Mouse (Mus musculus) heart, postnatal 36 days (tissue): Measurements from ENCODE around the gene Pi4ka. TPM values are rescaled to one million over a fixed set of nuclear protein-coding genes. Genes with fewer than 3 reads are reported as not detected.

ENCODE experiments used
- DNase-seq, 2 experiments: peaks; one replicate each; pipeline ENCODE4 v3.0.0; 2021 to 2022
- intact Hi-C: fragments of 180-260 bp; cut with DNase I; formaldehyde crosslinking; loops from one replicate; pipeline ENCODE4 v1.15.1; 2025
- total RNA-seq, 2 experiments: library from RNA; stranded (reverse); gene quantifications; 2 replicates each; pipeline ENCODE4 v1.2.3; 2021

The Pi4ka gene
- total RNA-seq, 2 experiments from 2014 or later, result 57.2 to 58.4 TPM

DNA sequence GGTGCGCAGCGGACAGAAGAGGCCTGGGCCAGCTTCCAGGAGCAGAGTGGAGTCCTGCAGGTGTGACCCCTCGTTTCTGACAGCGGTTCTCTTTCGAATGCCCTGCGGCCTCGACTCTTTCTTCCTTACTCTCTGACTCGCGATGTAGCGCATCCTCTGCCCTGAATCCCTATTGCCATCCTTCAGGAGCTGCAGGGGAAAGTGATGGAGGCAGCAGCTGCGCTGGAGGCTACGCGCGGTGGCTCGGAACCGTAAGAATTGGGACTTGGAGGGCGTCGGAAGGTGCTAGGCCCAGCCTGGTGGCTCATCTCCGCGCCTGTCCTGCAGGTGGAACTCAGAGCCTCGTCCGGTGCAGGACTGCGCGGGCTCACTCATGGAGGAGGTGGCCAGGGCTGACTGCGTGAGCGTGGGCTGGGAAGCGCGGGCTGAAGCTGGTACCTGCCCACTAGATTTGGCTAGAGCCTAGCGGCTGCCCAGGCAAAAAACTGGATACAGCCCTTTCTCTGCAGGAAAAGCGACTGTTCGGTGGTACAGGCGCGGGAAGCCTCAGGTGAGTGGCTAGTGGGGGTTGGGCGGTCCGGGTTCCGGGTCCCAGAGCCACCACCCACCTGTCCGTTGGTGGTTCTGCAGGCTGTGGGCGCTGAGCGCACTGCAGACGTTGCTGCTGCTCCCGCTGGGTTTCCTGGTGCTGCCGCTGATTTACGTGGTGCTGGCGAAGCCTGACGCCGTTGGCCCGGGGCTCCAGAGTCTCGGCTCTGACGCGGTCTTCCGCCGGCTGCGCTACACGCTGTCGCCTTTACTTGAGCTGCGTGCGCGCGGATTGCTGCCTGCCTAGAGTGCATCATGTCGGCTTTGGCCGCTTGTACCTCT, 128.5 kb downstream of the Pi4ka start:
- intact Hi-C loops, result loop anchor here (5.0 to 10.0 kb wide), 2 partner anchors 145 to 353 kb away; partner anchors contain the start of gene Sdf2l1
- DNase-seq, result peak in 1 of 2 experiments; percentile 10

DNA sequence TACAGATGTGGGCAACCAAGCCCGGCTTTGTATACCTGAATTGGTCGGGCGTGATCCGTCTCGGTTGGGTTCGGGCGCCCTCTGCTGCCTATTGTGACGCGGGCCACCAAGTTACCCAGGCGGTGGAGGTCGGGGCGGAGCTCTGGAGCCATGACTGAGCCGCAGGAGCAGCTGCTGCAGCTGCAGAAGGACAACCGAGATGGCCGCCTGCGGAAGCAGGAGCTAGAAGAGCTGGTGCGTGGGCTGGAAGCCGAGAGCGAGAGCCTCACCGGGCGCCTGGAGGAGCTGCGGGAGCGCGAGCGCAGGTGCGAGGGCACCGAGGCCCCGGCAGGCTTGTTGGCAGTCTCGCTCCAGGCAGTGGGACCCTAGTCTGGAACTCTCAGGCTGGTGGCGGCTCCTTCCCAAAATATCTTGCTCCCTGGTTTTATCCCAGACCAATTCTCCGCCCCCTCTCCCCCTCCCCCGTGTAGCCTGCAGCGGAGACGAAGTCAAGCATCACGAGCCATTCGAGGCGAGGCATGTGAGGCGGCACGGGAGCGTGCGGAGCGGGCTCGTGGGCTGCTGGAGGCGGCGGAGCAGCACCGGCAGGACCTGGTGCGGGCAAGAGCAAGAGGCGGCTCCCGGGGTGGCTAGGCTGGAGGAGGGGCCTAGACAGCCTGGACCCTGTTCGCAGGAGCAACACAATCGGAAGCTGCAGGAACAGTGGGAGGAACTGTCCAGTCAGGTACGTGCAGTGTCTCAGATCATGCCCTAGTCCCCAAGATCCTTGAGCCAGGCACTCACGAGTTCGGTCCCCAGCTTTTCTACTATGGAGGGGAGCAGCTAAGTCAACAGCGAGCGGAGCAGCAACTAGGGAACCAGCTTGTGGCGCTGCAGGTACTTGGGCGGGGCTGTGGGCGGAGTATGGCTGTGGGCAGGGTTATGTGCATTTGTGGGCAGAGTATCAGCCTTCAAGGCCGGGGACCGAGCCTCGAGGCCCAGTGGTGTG, 129.7 kb downstream of the Pi4ka start:
- peak; percentile 93 to 95 for DNase-seq
- intact Hi-C loops, result loop anchor here (1.0 to 10.0 kb wide), 3 partner anchors 66 to 352 kb away; partner anchors contain the start of gene Sdf2l1

DNA sequence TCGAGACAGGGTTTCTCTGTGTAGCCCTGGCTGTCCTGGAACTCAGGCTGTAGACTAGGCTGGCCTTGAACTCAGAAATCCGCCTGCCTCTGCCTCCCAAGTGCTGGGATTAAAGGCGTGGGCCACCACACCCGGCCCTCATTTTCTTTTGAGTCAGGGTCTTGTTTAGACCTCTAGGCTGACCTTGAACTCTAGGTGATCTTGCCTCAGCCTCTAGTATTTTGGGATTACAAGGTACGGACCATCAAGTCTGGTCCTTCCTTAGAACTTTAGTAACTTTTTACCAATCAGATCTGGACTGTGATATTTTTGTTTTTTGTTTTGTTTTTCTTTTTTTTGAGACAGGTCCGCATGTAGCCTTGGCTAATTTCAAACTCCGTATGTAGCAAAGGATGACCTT, 130.4 kb downstream of the Pi4ka start, which contains the start of gene Tmem191c:
Gene Tmem191c, plus strand, starts transcription at position 357 of the 400 bp plus-strand sequence.
- DNase-seq, result no peak
- intact Hi-C loops, result loop anchor here (1.0 to 10.0 kb wide), 3 partner anchors 65 to 351 kb away; partner anchors contain the start of gene Sdf2l1

DNA sequence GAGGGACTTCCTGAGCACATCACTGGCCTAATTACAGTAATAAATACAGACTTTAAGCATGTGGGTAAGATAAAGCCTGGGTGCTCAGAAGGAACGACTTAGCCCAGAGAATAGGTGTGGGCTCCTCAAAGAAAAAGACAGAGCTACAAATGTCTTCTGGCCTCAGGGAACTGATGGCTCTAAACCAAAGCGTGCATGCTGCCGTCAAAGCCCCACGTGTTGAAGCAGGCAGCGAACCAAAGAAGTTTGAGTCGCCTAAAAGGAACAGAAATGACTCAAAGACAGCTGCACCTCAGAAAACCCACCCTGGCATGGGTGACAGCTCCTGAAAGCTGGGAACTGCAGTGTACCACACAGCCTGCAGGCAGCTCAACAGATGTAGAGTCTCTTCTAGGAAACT, 134.3 kb downstream of the Pi4ka start:
- intact Hi-C loops, result loop anchor here (1.0 to 10.0 kb wide), 4 partner anchors 37 to 347 kb away; partner anchors contain the start of gene Ydjc
- DNase-seq, result no peak

DNA sequence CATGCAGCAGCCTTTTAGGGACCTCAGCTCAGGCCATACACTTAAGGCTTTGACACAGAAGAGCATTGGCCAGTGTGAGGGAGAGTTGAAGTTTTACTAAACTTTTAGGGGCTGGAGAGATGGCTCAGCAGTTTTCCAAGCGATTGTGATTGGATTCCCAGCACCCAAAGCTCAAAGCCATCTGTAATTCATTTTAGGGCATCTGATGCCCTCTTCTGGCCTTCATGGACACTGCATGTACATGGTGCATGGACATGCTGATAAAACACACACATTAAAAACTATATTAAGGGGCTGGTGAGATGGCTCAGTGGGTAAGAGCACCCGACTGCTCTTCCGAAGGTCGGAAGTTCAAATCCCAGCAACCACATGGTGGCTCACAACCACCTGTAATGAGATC, 135.0 kb downstream of the Pi4ka start:
- intact Hi-C loops, result loop anchor here (1.0 to 10.0 kb wide), 4 partner anchors 36 to 346 kb away; partner anchors contain the start of gene Ydjc

DNA sequence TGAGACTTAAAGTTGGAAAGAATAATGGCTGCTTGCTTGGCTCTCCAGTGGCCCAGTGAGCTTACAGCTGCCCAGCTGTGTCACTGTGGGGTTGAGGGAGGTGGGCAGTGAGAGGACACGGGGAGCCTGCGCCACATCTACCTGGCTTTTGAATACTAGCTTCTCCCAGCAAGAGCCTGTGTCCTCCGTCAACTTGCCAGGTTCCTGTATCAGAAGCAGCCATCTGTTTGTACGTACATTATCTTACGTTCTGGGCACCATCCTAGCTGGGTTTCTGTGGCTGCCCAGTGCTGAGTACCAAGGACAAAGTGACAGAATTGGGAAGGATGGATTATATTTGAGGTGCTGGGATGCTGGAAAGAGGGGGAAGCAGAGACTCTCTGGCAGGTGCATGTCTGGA, 136.2 kb downstream of the Pi4ka start:
- intact Hi-C loops, result loop anchor here (2.0 to 10.0 kb wide), 3 partner anchors 35 to 345 kb away; partner anchors contain the start of gene Ydjc
- DNase-seq, result no peak

More for the DNA sequence above, 135.0 kb downstream of the Pi4ka start:
- DNase-seq, result peak; percentile 44 to 66

DNA sequence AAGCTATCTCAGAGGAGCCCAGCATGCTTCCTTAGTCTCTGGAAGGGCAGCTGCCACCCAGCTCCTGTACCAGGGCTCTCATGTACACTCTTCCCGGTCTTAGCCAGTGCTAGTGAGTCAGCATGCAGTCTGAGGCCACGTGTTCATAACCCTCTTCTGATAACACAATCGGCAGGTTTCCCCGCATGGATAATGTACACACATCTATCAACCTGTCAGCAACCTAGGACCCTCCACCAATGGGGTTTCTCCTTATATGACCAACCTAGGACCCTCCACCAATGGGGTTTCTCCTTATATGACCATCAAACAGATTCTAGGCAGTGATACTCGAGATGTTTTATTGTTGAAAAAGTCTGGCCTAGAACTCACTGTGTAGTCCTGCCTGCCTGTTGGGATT, 138.2 kb downstream of the Pi4ka start:
- no peak for DNase-seq
- intact Hi-C loops, result no loop called here

DNA sequence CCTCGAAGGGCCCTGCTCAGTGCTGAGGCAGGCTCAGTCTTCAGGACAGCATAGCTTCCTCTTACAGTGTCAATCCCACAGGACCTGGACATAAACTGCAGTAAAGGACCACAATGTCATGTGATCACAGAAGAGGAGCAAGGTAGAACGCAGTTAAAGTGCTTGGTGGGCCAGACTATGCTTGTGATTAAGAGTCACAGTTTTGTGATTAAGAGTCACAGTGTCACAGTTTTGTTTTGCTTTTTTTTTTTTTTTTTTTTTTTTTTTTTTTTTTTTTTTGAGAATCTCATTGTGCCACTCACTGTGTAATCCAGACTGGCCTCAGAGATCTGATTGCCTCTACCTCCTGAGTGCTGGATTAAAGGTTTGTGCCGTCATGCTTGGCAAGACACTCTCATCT, 140.0 kb downstream of the Pi4ka start:
- intact Hi-C loops, result no loop called here
- no peak for DNase-seq

DNA sequence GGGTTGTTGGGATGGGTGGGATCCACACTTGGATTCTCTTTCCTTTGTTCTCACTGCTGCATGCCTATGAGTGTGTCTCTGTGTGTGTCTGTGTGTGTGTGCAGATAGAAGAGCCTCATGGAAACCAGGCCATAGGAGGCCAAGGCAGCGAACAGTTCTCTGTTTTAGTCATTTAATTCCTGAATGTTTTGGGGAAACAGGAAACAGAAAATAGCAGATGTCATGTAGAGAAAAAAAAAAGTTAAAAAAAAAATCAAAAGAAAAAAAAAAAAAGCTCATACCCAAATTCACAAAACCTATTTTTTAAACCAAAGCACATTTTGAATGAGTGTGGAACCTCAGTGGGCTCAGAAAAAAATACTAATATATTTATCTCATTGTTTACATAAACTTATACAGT, 144.8 kb downstream of the Pi4ka start:
- DNase-seq, result no peak
- intact Hi-C loops, result no loop called here

DNA sequence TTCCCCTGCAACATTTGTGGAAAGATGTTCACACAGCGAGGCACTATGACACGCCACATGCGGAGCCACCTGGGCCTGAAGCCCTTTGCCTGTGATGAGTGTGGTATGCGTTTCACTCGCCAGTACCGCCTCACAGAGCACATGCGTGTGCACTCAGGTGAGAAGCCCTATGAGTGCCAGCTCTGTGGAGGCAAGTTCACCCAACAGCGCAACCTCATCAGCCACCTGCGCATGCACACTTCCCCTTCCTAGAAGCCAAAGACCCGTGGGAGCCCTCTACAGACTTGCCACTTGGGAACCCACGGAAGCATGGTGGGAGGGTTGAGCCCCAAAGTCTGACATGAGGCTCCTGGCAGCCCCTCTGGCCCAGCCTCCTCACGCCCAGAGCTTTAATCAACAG, 147.2 kb downstream of the Pi4ka start:
- intact Hi-C loops, result no loop called here
- no peak for DNase-seq

DNA sequence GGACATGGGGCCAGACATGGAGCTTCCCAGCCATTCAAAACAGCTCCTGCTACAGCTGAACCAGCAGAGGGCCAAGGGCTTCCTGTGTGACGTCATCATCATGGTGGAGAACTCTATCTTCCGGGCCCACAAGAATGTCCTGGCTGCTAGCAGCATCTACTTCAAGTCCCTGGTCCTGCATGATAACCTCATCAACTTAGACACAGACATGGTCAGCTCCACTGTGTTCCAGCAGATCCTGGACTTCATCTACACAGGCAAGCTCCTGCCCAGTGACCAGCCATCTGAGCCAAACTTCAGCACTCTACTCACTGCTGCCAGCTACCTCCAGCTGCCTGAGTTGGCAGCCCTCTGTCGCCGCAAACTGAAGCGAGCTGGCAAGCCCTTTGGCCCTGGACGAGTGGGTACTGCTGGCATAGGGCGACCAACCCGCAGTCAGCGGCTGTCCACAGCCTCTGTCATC, 148.7 kb downstream of the Pi4ka start:
- intact Hi-C loops, result loop anchor here (2.0 kb wide), 1 partner anchor 19 kb away; no protein-coding TSS in a partner anchor
- DNase-seq, result peak; percentile 31 to 42

DNA sequence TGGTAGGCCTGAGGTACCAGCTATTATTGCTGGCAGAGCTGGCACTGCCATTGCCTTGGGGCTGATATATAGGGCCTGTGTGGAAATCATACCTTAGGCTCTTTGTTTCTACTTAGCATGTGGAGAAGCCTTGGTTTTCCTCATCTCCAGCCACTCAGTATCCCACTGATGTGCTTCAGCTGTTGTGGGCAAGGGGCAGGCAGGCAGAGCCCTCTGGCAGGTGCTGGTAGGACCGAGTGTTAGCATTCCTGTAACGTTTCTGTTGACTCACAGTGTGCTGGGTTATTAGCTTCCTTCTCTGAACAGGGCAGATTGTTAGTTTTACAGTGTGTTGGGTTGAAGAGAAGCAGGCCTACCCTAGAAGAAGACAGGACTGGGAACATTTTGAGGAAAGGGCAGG, 150.8 kb downstream of the Pi4ka start:
- DNase-seq, result no peak

DNA sequence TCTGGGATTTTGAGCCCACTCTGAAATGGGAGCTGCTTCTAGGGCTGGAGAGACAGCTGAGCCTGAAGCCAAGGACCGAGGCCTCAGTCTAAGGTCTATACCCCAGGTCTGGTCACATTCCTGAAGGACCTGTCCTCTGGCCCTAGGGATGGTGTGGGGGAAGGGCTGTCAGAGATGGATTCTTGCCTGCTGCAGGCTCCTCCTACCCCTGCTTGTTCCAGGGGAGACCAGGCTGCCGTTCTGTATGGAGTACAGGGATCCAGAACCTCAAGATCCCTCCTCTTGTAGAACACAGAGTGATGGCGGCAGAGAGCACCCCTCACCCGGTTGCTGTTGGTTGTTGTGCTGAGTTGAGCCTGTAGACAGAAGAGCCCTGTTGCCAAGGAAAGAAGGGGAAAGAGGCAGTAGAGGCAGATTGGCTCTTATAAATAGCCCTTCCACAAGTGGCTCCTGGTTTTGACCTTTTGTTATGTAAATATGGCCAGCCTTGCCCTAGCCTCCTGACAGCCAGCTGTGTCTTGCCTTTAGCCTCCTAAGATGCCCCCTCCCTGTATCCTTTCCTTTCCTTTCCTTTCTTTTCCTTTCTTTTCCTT, 152.0 kb downstream of the Pi4ka start:
- DNase-seq, result no peak
- intact Hi-C loops, result no loop called here

More for the DNA sequence above, 150.8 kb downstream of the Pi4ka start:
- intact Hi-C loops, result no loop called here

DNA sequence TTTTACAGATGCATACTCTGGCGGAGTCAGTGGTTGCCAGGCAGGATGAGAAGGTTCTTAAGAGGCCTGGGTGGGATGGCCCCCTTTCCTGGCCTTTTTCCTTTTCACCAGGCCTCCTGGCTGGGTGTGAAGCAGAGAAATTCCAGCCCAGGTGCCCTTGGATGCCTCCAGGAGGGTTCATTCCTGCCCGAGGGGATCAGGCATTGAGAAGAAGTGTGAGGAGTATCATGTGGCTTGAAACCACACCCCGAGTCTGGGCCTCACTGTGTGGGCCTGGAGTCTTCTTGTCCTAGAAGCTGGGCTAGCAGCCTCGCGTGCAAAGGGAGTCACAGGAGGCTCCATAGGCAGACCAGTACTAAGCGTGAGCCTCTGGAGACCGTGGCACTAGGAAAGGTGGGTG, 153.3 kb downstream of the Pi4ka start:
- no peak for DNase-seq

DNA sequence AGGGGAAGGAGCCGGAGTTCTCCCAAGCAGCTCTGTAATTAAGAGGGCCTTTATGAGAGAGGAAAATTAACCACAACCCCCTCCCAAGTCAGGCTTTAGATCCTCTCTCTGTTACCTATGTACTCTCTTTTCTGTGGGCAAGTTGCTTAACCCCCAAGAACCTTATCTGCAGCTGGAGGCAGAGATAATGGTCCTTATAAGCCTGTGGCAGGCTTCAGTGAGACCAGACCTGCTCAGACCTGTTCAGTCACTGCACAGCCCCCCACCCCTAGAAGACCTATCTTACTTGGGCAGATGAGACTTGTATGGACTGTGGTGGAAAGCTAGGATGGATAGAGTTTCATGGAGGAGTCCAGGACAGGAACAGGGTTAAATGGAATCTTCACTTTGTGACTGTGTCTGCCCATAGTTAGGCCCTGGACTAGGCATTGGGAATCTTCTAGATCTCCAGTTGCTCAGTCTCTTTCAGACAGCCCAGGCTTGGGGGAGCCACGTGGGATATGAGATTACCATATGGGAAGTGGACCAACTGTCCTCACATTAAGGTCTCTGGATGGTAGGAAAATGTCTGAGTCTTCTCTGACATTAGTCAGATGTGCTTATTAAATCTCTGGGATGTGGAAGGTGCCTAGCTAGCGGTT, 153.9 kb downstream of the Pi4ka start:
- no peak for DNase-seq
- intact Hi-C loops, result no loop called here

More for the DNA sequence above, 153.3 kb downstream of the Pi4ka start:
- intact Hi-C loops, result no loop called here

DNA sequence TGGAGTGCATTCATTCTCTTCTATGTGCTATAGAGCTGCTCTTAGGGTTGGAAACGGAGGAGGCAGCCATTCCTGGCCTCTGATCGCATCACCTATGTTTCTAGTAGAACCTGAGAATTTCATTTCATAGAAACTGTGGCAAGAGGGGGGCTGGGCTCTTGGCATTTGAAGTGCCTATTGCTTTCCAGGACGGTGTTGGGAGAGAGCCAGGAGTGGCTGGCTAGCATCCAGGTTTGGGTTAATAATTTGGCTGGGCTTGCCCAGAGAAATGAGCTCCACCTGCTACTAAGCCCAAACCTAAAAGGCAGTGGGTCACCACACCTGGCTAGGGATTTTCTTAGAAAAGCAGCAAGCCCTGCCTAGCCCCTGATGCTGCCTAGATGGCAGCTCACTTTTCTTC, 154.6 kb downstream of the Pi4ka start:
- peak; percentile 64 to 78 for DNase-seq
- intact Hi-C loops, result no loop called here

DNA sequence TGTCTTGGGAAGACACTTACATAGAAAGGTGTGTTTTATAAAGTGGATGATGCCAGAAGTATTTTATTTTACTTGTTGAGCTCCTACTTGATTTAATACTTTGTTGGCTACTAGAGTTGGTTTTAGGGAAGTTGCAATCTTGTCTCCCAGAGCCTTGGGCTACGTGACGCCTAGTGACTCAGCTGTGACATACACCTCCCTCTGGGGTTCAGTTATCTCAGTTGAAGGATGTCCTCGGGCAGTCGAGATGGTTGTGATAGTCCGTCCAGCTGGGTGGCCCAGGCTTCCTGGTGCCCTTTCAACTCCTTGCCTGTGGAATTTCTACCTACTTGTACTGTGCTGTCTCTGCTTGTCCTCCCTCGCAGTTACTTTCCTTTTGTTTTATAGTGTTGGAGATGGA, 157.0 kb downstream of the Pi4ka start:
- intact Hi-C loops, result no loop called here

DNA sequence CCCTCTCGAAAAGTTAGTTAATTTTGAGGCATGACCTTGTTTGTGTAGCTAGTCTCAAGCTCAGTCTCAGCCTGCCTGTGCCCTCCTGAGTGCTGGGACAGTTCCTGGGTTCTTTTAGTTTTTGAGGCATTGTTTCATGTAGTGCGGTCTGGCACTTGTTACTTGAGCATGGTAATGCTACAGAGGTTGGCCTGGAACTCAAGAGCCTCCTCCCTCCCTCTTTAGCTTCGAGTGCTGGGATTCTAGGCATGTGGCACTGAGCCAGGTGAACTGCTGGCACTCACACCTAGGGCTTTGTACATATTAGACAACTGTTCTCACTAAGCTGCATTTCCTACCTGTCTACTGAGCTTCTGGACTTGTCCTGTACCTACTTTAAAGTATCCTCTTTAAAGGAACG, 158.4 kb downstream of the Pi4ka start:
- intact Hi-C loops, result no loop called here
- peak; percentile 42 to 47 for DNase-seq

More for the DNA sequence above, 157.0 kb downstream of the Pi4ka start:
- no peak for DNase-seq

DNA sequence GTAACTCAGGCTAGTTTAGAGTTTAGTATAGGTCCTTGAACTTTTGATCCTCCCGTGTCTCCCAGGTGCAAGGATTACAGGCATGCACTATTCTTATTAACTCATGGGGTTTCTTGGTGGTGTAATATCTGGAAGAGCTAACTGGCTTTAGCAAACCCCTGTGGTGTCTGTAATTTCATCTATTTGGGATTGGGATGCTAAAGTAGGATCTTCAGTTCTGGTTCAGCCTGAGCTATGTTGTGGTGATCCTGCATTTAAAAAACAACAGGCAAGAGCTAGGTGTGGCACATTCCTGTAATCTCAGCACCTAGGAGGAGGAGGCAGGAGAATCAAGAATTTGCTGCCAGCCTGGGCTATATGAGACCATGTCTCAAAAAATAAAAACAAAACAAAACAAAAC, 161.1 kb downstream of the Pi4ka start:
- DNase-seq, result no peak
- intact Hi-C loops, result no loop called here

DNA sequence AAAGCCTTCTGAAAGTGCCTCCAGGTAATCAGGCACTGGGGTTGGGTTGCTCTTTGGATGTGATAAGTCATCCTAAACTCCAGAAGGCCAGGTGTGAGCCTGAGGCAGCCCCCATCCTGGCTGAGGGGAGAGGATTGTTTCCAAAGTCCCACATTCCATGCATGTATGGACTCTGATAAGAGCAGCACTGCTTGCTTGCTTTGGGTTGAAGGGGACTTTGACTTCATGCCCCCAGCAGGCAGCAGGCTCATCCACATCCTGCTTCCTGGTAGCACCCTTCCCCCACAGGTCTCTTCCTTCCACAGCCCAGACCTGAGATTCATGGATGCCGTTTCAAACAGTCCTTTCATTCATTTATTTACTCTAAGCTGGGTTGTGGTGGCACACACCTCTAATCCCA, 162.4 kb downstream of the Pi4ka start:
- intact Hi-C loops, result no loop called here
- DNase-seq, result no peak
